Mouse (Mus musculus): ENCODE results near the gene Hist2h2aa2.
"Not testable (repeated sequence)": the region's sequence is repeated elsewhere in the genome, so short reads cannot be mapped to it uniquely, and the experiment has no call there.

Hist2h2aa2 gene

GRCm38 (mm10) chr3:96263558-96264403, 23.7 kb upstream of the Hist2h2aa2 start:
- in situ Hi-C loops (cut with MboI; ENCODE audit: unreplicated experiment in 2 of 2): loop anchor here in 1 of 2 experiments (25.0 kb wide), 2 partner anchors 301 to 601 kb away; partner anchors contain the start of gene Mcl1

GRCm38 (mm10) chr3:96262979-96263550, 23.0 kb upstream of the Hist2h2aa2 start, which contains the start of gene Hist2h4:
Gene Hist2h4, minus strand, starts transcription at chr3:96263311.
- in situ Hi-C loops (cut with MboI; ENCODE audit: unreplicated experiment in 2 of 2): loop anchor here in 1 of 2 experiments (25.0 kb wide), 2 partner anchors 301 to 601 kb away; partner anchors contain the start of gene Mcl1

- in situ Hi-C loops (cut with MboI; ENCODE audit: unreplicated experiment in 2 of 2): loop anchor here in 1 of 2 experiments (25.0 kb wide), 2 partner anchors 300 to 600 kb away; partner anchors contain the start of gene Mcl1
Observed at GRCm38 (mm10) chr3:96262216-96262875, 22.3 kb upstream of the Hist2h2aa2 start.

- in situ Hi-C loops (cut with MboI; ENCODE audit: unreplicated experiment in 2 of 2): loop anchor here in 1 of 2 experiments (25.0 kb wide), 2 partner anchors 299 to 599 kb away; partner anchors contain the start of gene Mcl1
Observed at GRCm38 (mm10) chr3:96261623-96262022, 21.5 kb upstream of the Hist2h2aa2 start.

- in situ Hi-C loops (cut with MboI; ENCODE audit: unreplicated experiment in 2 of 2): loop anchor here in 1 of 2 experiments (25.0 kb wide), 2 partner anchors 298 to 598 kb away; partner anchors contain the start of gene Mcl1
Observed at GRCm38 (mm10) chr3:96260220-96260619, 20.1 kb upstream of the Hist2h2aa2 start.

- in situ Hi-C loops (cut with MboI; ENCODE audit: unreplicated experiment in 2 of 2): loop anchor here in 1 of 2 experiments (25.0 kb wide), 2 partner anchors 295 to 595 kb away; partner anchors contain the start of gene Mcl1
Observed at GRCm38 (mm10) chr3:96257190-96257589, 17.1 kb upstream of the Hist2h2aa2 start.

- in situ Hi-C loops (cut with MboI; ENCODE audit: unreplicated experiment in 2 of 2): loop anchor here in 1 of 2 experiments (25.0 kb wide), 2 partner anchors 294 to 594 kb away; partner anchors contain the start of gene Mcl1
Observed at GRCm38 (mm10) chr3:96255926-96256593, 16.0 kb upstream of the Hist2h2aa2 start.

- in situ Hi-C loops (cut with MboI; ENCODE audit: unreplicated experiment in 2 of 2): loop anchor here in 1 of 2 experiments (25.0 kb wide), 2 partner anchors 293 to 593 kb away; partner anchors contain the start of gene Mcl1
Observed at GRCm38 (mm10) chr3:96254683-96255355, 14.7 kb upstream of the Hist2h2aa2 start.

GRCm38 (mm10) chr3:96251787-96252186, 11.7 kb upstream of the Hist2h2aa2 start:
- in situ Hi-C loops (cut with MboI; ENCODE audit: unreplicated experiment in 2 of 2): loop anchor here in 1 of 2 experiments (25.0 kb wide), 2 partner anchors 289 to 589 kb away; partner anchors contain the start of gene Mcl1

GRCm38 (mm10) chr3:96250890-96251289, 10.8 kb upstream of the Hist2h2aa2 start:
- in situ Hi-C loops (cut with MboI; ENCODE audit: unreplicated experiment in 2 of 2): loop anchor here in 1 of 2 experiments (25.0 kb wide), 2 partner anchors 289 to 589 kb away; partner anchors contain the start of gene Mcl1

- in situ Hi-C loops (cut with MboI; ENCODE audit: unreplicated experiment in 2 of 2): no loop called here
Observed at GRCm38 (mm10) chr3:96249034-96249345, 8.9 kb upstream of the Hist2h2aa2 start.

- in situ Hi-C loops (cut with MboI; ENCODE audit: unreplicated experiment in 2 of 2): no loop called here
Observed at GRCm38 (mm10) chr3:96248141-96249033, 8.3 kb upstream of the Hist2h2aa2 start.

- in situ Hi-C loops (cut with MboI; ENCODE audit: unreplicated experiment in 2 of 2): no loop called here
Observed at GRCm38 (mm10) chr3:96247356-96248140, 7.5 kb upstream of the Hist2h2aa2 start.

- in situ Hi-C loops (cut with MboI; ENCODE audit: unreplicated experiment in 2 of 2): not testable (repeated sequence)
Observed at GRCm38 (mm10) chr3:96246427-96246856, 6.4 kb upstream of the Hist2h2aa2 start, which contains the start of gene Hist2h3c1. Gene Hist2h3c1, plus strand, starts transcription at chr3:96246685.

GRCm38 (mm10) chr3:96246018-96246417, 5.9 kb upstream of the Hist2h2aa2 start:
- in situ Hi-C loops (cut with MboI; ENCODE audit: unreplicated experiment in 2 of 2): not testable (repeated sequence)

- in situ Hi-C loops (cut with MboI; ENCODE audit: unreplicated experiment in 2 of 2): not testable (repeated sequence)
Observed at GRCm38 (mm10) chr3:96245003-96245886, 5.2 kb upstream of the Hist2h2aa2 start, which contains the start of gene Hist2h2aa1. Gene Hist2h2aa1, plus strand, starts transcription at chr3:96245497.
